8 mouse cellular contexts compared by ENCODE assay signal in genomic region chr1:82287776-82288325, GRCm38 (mm10). TPM values are rescaled to one million over a fixed set of nuclear protein-coding genes. Genes with fewer than 3 reads are reported as not detected.
DNase-seq lines count a peak whose midpoint lies in the region; ATAC-seq and TF ChIP-seq lines count a peak whose summit lies in the region.

No protein-coding gene starts in this region.

- peaks cover 8% of the 10 kb centered on the region; the same call in 1 of the 2 replicates for H3K79me2 ChIP-seq in heart, adult 2 months (replicated peaks; ENCODE audit: control insufficient read depth, insufficient read depth, low read length)

- no peak for ATAC-seq in embryonic facial prominence, embryonic 11.5 days (replicated peaks; ENCODE audit: insufficient number of reproducible peaks, low FRiP score, low TSS enrichment, low read depth)
- ATAC-seq in heart, embryonic 12.5 days (ENCODE audit: insufficient number of reproducible peaks, low FRiP score), result no peak
- ATAC-seq in limb, embryonic 15.5 days (ENCODE audit: insufficient number of reproducible peaks, low FRiP score, low TSS enrichment, low read depth), result no peak
- ATAC-seq in stomach, embryonic 15.5 days (ENCODE audit: insufficient read depth, low FRiP score, low read depth), result no peak

- 0 out of 2 replicates have a peak, but pooled peaks have one; percentile 8 for TF ChIP-seq CTCF in heart, adult 2 months (IDR thresholded peaks at IDR 0.05)

- TF ChIP-seq EP300 in heart, adult 2 months (IDR thresholded peaks at IDR 0.05; ENCODE audit: insufficient read depth, low read depth, low read length), result no peak

- peak overlapping the region; percentile 67 for H3K4me3 ChIP-seq in heart, adult 2 months
- H3K4me3 ChIP-seq in embryonic facial prominence, embryonic 11.5 days (ENCODE audit: low read depth, low read length), result peak overlapping the region; percentile 37
- peak overlapping the region; percentile 79 for H3K4me3 ChIP-seq in heart, embryonic 12.5 days
- peak overlapping the region; percentile 75 for H3K4me3 ChIP-seq in limb, embryonic 15.5 days
- H3K4me3 ChIP-seq in stomach, embryonic 15.5 days (replicated peaks), result peak overlapping the region; percentile 41

- peak overlapping the region; percentile 89 for H3K9ac ChIP-seq in heart, adult 2 months (ENCODE audit: low read depth, low read length)
- H3K9ac ChIP-seq in embryonic facial prominence, embryonic 11.5 days (replicated peaks; ENCODE audit: low read length), result no peak overlapping the region
- peak overlapping the region; percentile 80 for H3K9ac ChIP-seq in heart, embryonic 12.5 days
- H3K9ac ChIP-seq in limb, embryonic 15.5 days, result peak overlapping the region; percentile 43
- H3K9ac ChIP-seq in stomach, embryonic 15.5 days, result no peak overlapping the region

- TF ChIP-seq POLR2A in heart, adult 2 months (IDR thresholded peaks at IDR 0.05; ENCODE audit: insufficient read depth, low read depth, low read length), result no peak

- H3K9me3 ChIP-seq in embryonic facial prominence, embryonic 11.5 days (replicated peaks; ENCODE audit: control insufficient read depth, low read length), result no peaks in the 10 kb centered on the region
- H3K9me3 ChIP-seq in heart, embryonic 12.5 days (replicated peaks), result no peaks in the 10 kb centered on the region
- H3K9me3 ChIP-seq in limb, embryonic 15.5 days, result no peaks in the 10 kb centered on the region
- H3K9me3 ChIP-seq in stomach, embryonic 15.5 days, result no peaks in the 10 kb centered on the region

- peak; percentile 39 to 40 for DNase-seq in heart, adult 2 months
- DNase-seq in heart, postnatal 25 days (ENCODE audit: low spot score), result no peak
- DNase-seq in embryonic facial prominence, embryonic 11.5 days (ENCODE audit: low spot score), result no peak
- no peak for DNase-seq in right cerebral cortex, postnatal 14 days
- no peak for DNase-seq in adrenal gland, postnatal 10 days

- 59% methylated on average over 16 of the region's 16 CpGs for WGBS in heart, adult 2 months
- WGBS in embryonic facial prominence, embryonic 11.5 days, result 94% methylated on average over 16 of the region's 16 CpGs
- WGBS in heart, embryonic 12.5 days, result 82% methylated on average over 16 of the region's 16 CpGs
- WGBS in limb, embryonic 15.5 days, result 87% methylated on average over 16 of the region's 16 CpGs
- 91% methylated on average over 16 of the region's 16 CpGs for WGBS in stomach, embryonic 15.5 days

- intact Hi-C loops in heart, adult 2 months (cut with DNase I), result loop anchor here (5.0 to 10.0 kb wide), 3 partner anchors 273 to 591 kb away; no protein-coding TSS in a partner anchor
- intact Hi-C loops in heart, postnatal 25 days (cut with DNase I), result loop anchor here (2.0 to 10.0 kb wide), 4 partner anchors 87 to 601 kb away; no protein-coding TSS in a partner anchor

- H3K27ac ChIP-seq in heart, adult 2 months, result peak overlapping the region; percentile 82
- no peak overlapping the region for H3K27ac ChIP-seq in embryonic facial prominence, embryonic 11.5 days (replicated peaks; ENCODE audit: low read depth, low read length)
- peak overlapping the region; percentile 70 for H3K27ac ChIP-seq in heart, embryonic 12.5 days (ENCODE audit: poor library complexity, severe bottlenecking)
- H3K27ac ChIP-seq in limb, embryonic 15.5 days, result peak overlapping the region; percentile 38; the same call in 1 of the 2 replicates
- no peak overlapping the region for H3K27ac ChIP-seq in stomach, embryonic 15.5 days

- peaks cover 2% of the 10 kb centered on the region for H3K4me1 ChIP-seq in heart, adult 2 months (ENCODE audit: control insufficient read depth, insufficient read depth, low read length)
- H3K4me1 ChIP-seq in embryonic facial prominence, embryonic 11.5 days (ENCODE audit: control insufficient read depth, insufficient read depth, low read length), result no peaks in the 10 kb centered on the region; the same call in 1 of the 2 replicates
- H3K4me1 ChIP-seq in heart, embryonic 12.5 days (replicated peaks), result peaks cover 24% of the 10 kb centered on the region
- peaks cover 44% of the 10 kb centered on the region for H3K4me1 ChIP-seq in limb, embryonic 15.5 days
- peaks cover 37% of the 10 kb centered on the region for H3K4me1 ChIP-seq in stomach, embryonic 15.5 days

- H3K36me3 ChIP-seq in heart, adult 2 months (ENCODE audit: control insufficient read depth, insufficient read depth, low read length), result no peaks in the 10 kb centered on the region
- H3K36me3 ChIP-seq in embryonic facial prominence, embryonic 11.5 days (replicated peaks; ENCODE audit: control insufficient read depth, insufficient read depth, low read depth, low read length), result peaks cover 4% of the 10 kb centered on the region
- H3K36me3 ChIP-seq in heart, embryonic 12.5 days, result peaks cover 23% of the 10 kb centered on the region
- peaks cover 24% of the 10 kb centered on the region for H3K36me3 ChIP-seq in limb, embryonic 15.5 days
- peaks cover 7% of the 10 kb centered on the region; the same call in 1 of the 2 replicates for H3K36me3 ChIP-seq in stomach, embryonic 15.5 days

- H3K27me3 ChIP-seq in heart, adult 2 months (ENCODE audit: control insufficient read depth, insufficient read depth, low read length), result 0 out of 2 replicates have a peak, but pooled peaks cover 2% of the 10 kb centered on the region
- H3K27me3 ChIP-seq in embryonic facial prominence, embryonic 11.5 days (ENCODE audit: control insufficient read depth, insufficient read depth, low read length), result no peaks in the 10 kb centered on the region
- peaks cover 8% of the 10 kb centered on the region for H3K27me3 ChIP-seq in heart, embryonic 12.5 days (replicated peaks)
- H3K27me3 ChIP-seq in limb, embryonic 15.5 days, result no peaks in the 10 kb centered on the region
- no peaks in the 10 kb centered on the region for H3K27me3 ChIP-seq in stomach, embryonic 15.5 days (replicated peaks)

- peak overlapping the region; percentile 65 for H3K4me2 ChIP-seq in embryonic facial prominence, embryonic 11.5 days (ENCODE audit: low read depth, low read length)
- peak overlapping the region; percentile 84 for H3K4me2 ChIP-seq in heart, embryonic 12.5 days
- H3K4me2 ChIP-seq in limb, embryonic 15.5 days, result peak overlapping the region; percentile 73
- H3K4me2 ChIP-seq in stomach, embryonic 15.5 days, result peak overlapping the region; percentile 88

RNA-seq across cellular contexts. Expression of gene Irs1, which starts 3.4 kb away (rescaled TPM):
- total RNA-seq in heart, adult 2 months (2021), result 10 to 100 TPM; 39.9 to 50.0 TPM
- polyA plus RNA-seq in heart, adult 2 months (2012; rRNA removed), result 10.5 and 15.4 TPM in 2 replicates
- 10 to 100 TPM; 44.3 to 49.7 TPM for total RNA-seq in heart, postnatal 25 days (2021)
- polyA plus RNA-seq in embryonic facial prominence, embryonic 11.5 days (2014; fragmentation: Nextera tagmentation; extraction: Ambion mirVana), result 7.9 and 8.3 TPM in 2 replicates
- 17.5 and 18.7 TPM in 2 replicates for polyA plus RNA-seq in heart, embryonic 12.5 days (2016; fragmentation: Nextera tagmentation; extraction: Ambion mirVana)
- polyA plus RNA-seq in limb, embryonic 15.5 days (2015; fragmentation: Nextera tagmentation; extraction: Ambion mirVana), result 13.4 and 13.5 TPM in 2 replicates
- polyA plus RNA-seq in stomach, embryonic 15.5 days (2015; fragmentation: Nextera tagmentation; extraction: Ambion mirVana), result 4.4 and 4.6 TPM in 2 replicates
- total RNA-seq in adrenal gland, postnatal 10 days (2021), result 10 to 100 TPM; 17.0 to 24.9 TPM

RNA-seq across cellular contexts. Expression of gene Rhbdd1, which starts 28.4 kb away (rescaled TPM):
- total RNA-seq in heart, adult 2 months (2021), result 10 to 100 TPM; 11.2 to 11.3 TPM
- polyA plus RNA-seq in heart, adult 2 months (2012; rRNA removed), result 10.7 and 14.0 TPM in 2 replicates
- 10 to 100 TPM; 10.2 TPM for total RNA-seq in heart, postnatal 25 days (2021)
- polyA plus RNA-seq in embryonic facial prominence, embryonic 11.5 days (2014; fragmentation: Nextera tagmentation; extraction: Ambion mirVana), result 6.7 and 6.9 TPM in 2 replicates
- polyA plus RNA-seq in heart, embryonic 12.5 days (2016; fragmentation: Nextera tagmentation; extraction: Ambion mirVana), result 11.5 and 11.9 TPM in 2 replicates
- polyA plus RNA-seq in limb, embryonic 15.5 days (2015; fragmentation: Nextera tagmentation; extraction: Ambion mirVana), result 11.0 and 11.2 TPM in 2 replicates
- 10.7 and 11.2 TPM in 2 replicates for polyA plus RNA-seq in stomach, embryonic 15.5 days (2015; fragmentation: Nextera tagmentation; extraction: Ambion mirVana)
- 10 to 100 TPM; 20.4 to 21.2 TPM for total RNA-seq in adrenal gland, postnatal 10 days (2021)

RNA-seq across cellular contexts. Expression of gene Gm9747, which starts 54.9 kb away (rescaled TPM):
- total RNA-seq in heart, adult 2 months (2021), result not detected
- polyA plus RNA-seq in heart, adult 2 months (2012; rRNA removed), result 0.04 TPM in 1 of 2 replicates, not detected in the other
- total RNA-seq in heart, postnatal 25 days (2021), result not detected
- polyA plus RNA-seq in embryonic facial prominence, embryonic 11.5 days (2014; fragmentation: Nextera tagmentation; extraction: Ambion mirVana), result 31.9 and 35.9 TPM in 2 replicates
- polyA plus RNA-seq in heart, embryonic 12.5 days (2016; fragmentation: Nextera tagmentation; extraction: Ambion mirVana), result 40.0 and 42.3 TPM in 2 replicates
- polyA plus RNA-seq in limb, embryonic 15.5 days (2015; fragmentation: Nextera tagmentation; extraction: Ambion mirVana), result 39.8 and 43.6 TPM in 2 replicates
- polyA plus RNA-seq in stomach, embryonic 15.5 days (2015; fragmentation: Nextera tagmentation; extraction: Ambion mirVana), result 13.4 and 13.7 TPM in 2 replicates
- total RNA-seq in adrenal gland, postnatal 10 days (2021), result not detected

Comparison
In these comparisons a context has a peak if more than half of its experiments do, and no peak if none do; other contexts are left out.
1. DNase-seq: peak in heart, adult 2 months (2 of 2); none in heart, postnatal 25 days (single experiment), embryonic facial prominence, embryonic 11.5 days (single experiment), right cerebral cortex, postnatal 14 days (single experiment) and adrenal gland, postnatal 10 days (single experiment).
2. RNA of gene Gm9747, which starts 54.9 kb away (polyA plus RNA-seq): 40.0 to 42.3 TPM in heart, embryonic 12.5 days, 39.8 to 43.6 TPM in limb, embryonic 15.5 days, 31.9 to 35.9 TPM in embryonic facial prominence, embryonic 11.5 days and 13.4 to 13.7 TPM in stomach, embryonic 15.5 days; 0.04 TPM in heart, adult 2 months; every median in the first group is over 10 times any median in the second.
3. H3K27ac ChIP-seq: peak in heart, adult 2 months (single experiment), heart, embryonic 12.5 days (single experiment) and limb, embryonic 15.5 days (single experiment); none in embryonic facial prominence, embryonic 11.5 days (single experiment) and stomach, embryonic 15.5 days (single experiment).
4. H3K9ac ChIP-seq: peak in heart, adult 2 months (single experiment), heart, embryonic 12.5 days (single experiment) and limb, embryonic 15.5 days (single experiment); none in embryonic facial prominence, embryonic 11.5 days (single experiment) and stomach, embryonic 15.5 days (single experiment).
5. Peak in every context shown above with its lines, with median percentiles within 50 percentile points of each other: H3K4me3 ChIP-seq and H3K4me2 ChIP-seq.